Mouse (Mus musculus): ENCODE measurements around the gene Mylk.

Mylk gene

GRCm38 (mm10) chr16:34902761-34903160 lies 157.8 kb downstream of the Mylk start:
- DNase-seq (ENCODE audit: low read depth, low spot score), result no peak

GRCm38 (mm10) chr16:34904876-34905275 lies 159.9 kb downstream of the Mylk start:
- DNase-seq (ENCODE audit: low read depth, low spot score), result no peak

- DNase-seq (ENCODE audit: low read depth, low spot score), result no peak
These were observed 164.4 kb downstream of the Mylk start for GRCm38 (mm10) chr16:34909437-34909836.

- no peak for DNase-seq (ENCODE audit: low read depth, low spot score)
These were observed 172.4 kb downstream of the Mylk start for GRCm38 (mm10) chr16:34917373-34917900.

GRCm38 (mm10) chr16:34920182-34920581 lies 175.2 kb downstream of the Mylk start:
- DNase-seq (ENCODE audit: low read depth, low spot score), result peak; percentile 77

- no peak for DNase-seq (ENCODE audit: low read depth, low spot score)
These were observed 175.9 kb downstream of the Mylk start for GRCm38 (mm10) chr16:34920868-34921267.

GRCm38 (mm10) chr16:34921319-34921718 lies 176.3 kb downstream of the Mylk start:
- no peak for DNase-seq (ENCODE audit: low read depth, low spot score)

- no peak for DNase-seq (ENCODE audit: low read depth, low spot score)
These were observed 178.6 kb downstream of the Mylk start for GRCm38 (mm10) chr16:34923630-34924029.

- DNase-seq (ENCODE audit: low read depth, low spot score), result no peak
These were observed 179.3 kb downstream of the Mylk start for GRCm38 (mm10) chr16:34924324-34924723.

GRCm38 (mm10) chr16:34924937-34925618 lies 180.1 kb downstream of the Mylk start:
- DNase-seq (ENCODE audit: low read depth, low spot score), result no peak

- no peak for DNase-seq (ENCODE audit: low read depth, low spot score)
These were observed 181.8 kb downstream of the Mylk start for GRCm38 (mm10) chr16:34926531-34927435.

- DNase-seq (ENCODE audit: low read depth, low spot score), result no peak
These were observed 184.7 kb downstream of the Mylk start for GRCm38 (mm10) chr16:34929686-34930085.

GRCm38 (mm10) chr16:34930110-34930509 lies 185.1 kb downstream of the Mylk start:
- no peak for DNase-seq (ENCODE audit: low read depth, low spot score)

- DNase-seq (ENCODE audit: low read depth, low spot score), result no peak
These were observed 186.3 kb downstream of the Mylk start for GRCm38 (mm10) chr16:34931306-34931705.

- DNase-seq (ENCODE audit: low read depth, low spot score), result no peak
These were observed 188.2 kb downstream of the Mylk start for GRCm38 (mm10) chr16:34933173-34933572.

GRCm38 (mm10) chr16:34934486-34934885 lies 189.5 kb downstream of the Mylk start:
- DNase-seq (ENCODE audit: low read depth, low spot score), result no peak

- peak; percentile 71 for DNase-seq (ENCODE audit: low read depth, low spot score)
These were observed 190.7 kb downstream of the Mylk start for GRCm38 (mm10) chr16:34935514-34936338.

GRCm38 (mm10) chr16:34936339-34936810 lies 191.4 kb downstream of the Mylk start:
- no peak for DNase-seq (ENCODE audit: low read depth, low spot score)

GRCm38 (mm10) chr16:34937611-34938010 lies 192.6 kb downstream of the Mylk start:
- DNase-seq (ENCODE audit: low read depth, low spot score), result no peak

GRCm38 (mm10) chr16:34938248-34938647 lies 193.2 kb downstream of the Mylk start:
- no peak for DNase-seq (ENCODE audit: low read depth, low spot score)

- no peak for DNase-seq (ENCODE audit: low read depth, low spot score)
These were observed 194.9 kb downstream of the Mylk start for GRCm38 (mm10) chr16:34939951-34940350.
